Mouse (Mus musculus) bone marrow, adult 2 months (tissue): ENCODE results near the gene Cmtr2.

ENCODE experiments used
- CTCF ChIP-seq: fragments of 200-500 bp; IDR thresholded peaks from 2 replicates; pipeline ENCODE4 v1.5.1; 2011; ENCODE audit warnings: low read length, control low read depth; ENCODE audit not compliant: control insufficient read depth, insufficient read depth
- POLR2A ChIP-seq: fragments of 200-500 bp; IDR thresholded peaks from 2 replicates; pipeline ENCODE4 v1.6.1; 2011; ENCODE audit warnings: low read depth, mild to moderate bottlenecking, control low read depth, low read length, borderline replicate concordance; ENCODE audit not compliant: control insufficient read depth

DNA sequence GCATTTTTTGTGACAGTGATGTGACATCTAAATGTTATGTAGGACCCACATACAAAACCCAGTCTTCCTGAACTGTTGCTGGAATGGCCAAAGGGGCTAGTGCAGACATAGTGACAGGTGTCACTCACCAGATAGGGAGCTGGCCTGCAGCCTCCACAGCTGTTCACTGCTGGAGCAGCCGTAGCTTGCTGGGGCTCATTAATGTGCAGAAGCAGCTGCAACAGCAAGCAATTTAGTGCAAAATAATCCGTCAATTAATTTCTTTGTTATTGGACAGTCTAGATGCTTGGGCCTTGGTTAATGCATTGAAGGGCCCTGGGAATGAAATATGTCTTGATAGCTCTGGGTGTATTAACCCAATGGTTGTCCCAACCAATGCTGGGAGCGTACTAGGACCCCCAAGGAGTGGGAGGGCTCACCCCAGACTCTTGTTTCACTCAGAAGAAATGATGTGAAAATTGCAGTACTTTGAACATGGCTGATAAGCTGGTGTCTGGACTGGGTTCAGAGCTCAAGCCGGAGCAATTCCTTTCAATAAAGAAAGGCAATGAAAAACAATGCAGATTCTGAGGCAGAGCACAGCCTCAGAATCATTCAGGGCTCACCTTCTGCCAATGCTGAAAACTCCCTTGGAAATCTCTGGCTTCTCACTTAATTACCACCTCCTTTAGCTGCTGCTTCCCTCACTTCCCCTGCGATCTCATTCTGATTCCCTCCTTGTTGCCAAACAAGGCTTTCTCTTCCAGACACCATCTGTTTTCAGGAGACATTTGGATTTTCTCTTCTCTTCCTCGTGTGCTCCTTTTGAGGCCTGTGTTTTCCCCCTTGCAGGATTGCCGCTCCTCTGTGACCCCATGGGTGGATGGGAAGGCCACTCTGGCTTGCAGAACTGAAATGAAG, 27.1 kb downstream of the Cmtr2 start:
- TF ChIP-seq CTCF = no peak
- TF ChIP-seq POLR2A = no peak
